Comparison of ENCODE assay signal across 16 mouse cellular contexts in the genomic region with DNA sequence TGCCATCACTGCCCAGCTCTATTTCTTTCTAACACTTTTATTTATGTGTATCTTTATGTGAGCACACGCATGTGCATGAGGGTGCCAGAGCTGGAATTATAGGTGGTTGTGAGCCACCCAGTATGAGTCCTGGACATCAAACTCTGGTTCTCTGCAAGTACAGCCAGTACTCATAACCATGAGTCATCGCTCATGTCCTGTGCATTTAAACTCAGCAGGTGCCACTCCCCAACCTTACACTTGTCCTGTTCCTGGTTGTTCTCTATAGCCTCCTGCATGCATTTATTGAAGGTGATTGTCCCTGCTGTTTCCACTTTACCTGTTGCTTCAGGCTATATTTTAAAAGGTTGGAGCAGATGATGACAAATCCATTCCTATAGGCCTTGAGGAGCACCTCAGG.
"Had no signal": no experiment of that assay in that cellular context is flagged by ENCODE, and none has a peak within 500 bp of the region (broad histone marks: within the 10 kb centered on the region; RNA-seq: fewer than 3 reads in every experiment).

No protein-coding gene starts in this region.

- H3K4me3 ChIP-seq: neural tube, embryonic 12.5 days; neural tube, embryonic 13.5 days; neural tube, embryonic 15.5 days; stomach, embryonic 15.5 days had no signal

- H3K9ac ChIP-seq: neural tube, embryonic 12.5 days; neural tube, embryonic 13.5 days; neural tube, embryonic 15.5 days; stomach, embryonic 15.5 days had no signal

- H3K27me3 ChIP-seq: neural tube, embryonic 12.5 days; neural tube, embryonic 13.5 days; neural tube, embryonic 15.5 days; stomach, embryonic 15.5 days had no signal

- H3K4me2 ChIP-seq: neural tube, embryonic 12.5 days; neural tube, embryonic 13.5 days; neural tube, embryonic 15.5 days; stomach, embryonic 15.5 days had no signal

- H3K27ac ChIP-seq: neural tube, embryonic 12.5 days; neural tube, embryonic 13.5 days; neural tube, embryonic 15.5 days; stomach, embryonic 15.5 days had no signal

- H3K4me1 ChIP-seq: neural tube, embryonic 12.5 days; neural tube, embryonic 13.5 days; neural tube, embryonic 15.5 days; stomach, embryonic 15.5 days had no signal

- H3K9me3 ChIP-seq: neural tube, embryonic 12.5 days; neural tube, embryonic 13.5 days; neural tube, embryonic 15.5 days; stomach, embryonic 15.5 days had no signal

- DNase-seq: retina, postnatal 1 day; right cerebral cortex, adult 18-20 months; right cerebral cortex, postnatal 14 days; right cerebral cortex, postnatal 25 days; right cerebral cortex, postnatal 4 days; spleen, adult 18-20 months; thymus, adult 18-20 months; thymus, adult 2 months; thymus, postnatal 14 days; thymus, postnatal 25 days; thymus, postnatal 36 days; thymus, postnatal 4 days had no signal
